Mouse (Mus musculus): ENCODE results near the gene Xrcc3.

The Xrcc3 gene

GRCm38 (mm10) chr12:111774156-111774555 is 39.5 kb downstream of the Xrcc3 start:
- no peak for DNase-seq (ENCODE audit: low spot score)

GRCm38 (mm10) chr12:111770651-111771050 is 43.0 kb downstream of the Xrcc3 start:
- DNase-seq (ENCODE audit: low spot score), result no peak

- no peak for DNase-seq (ENCODE audit: low spot score)
Observed at GRCm38 (mm10) chr12:111769816-111770577, 43.7 kb downstream of the Xrcc3 start.

GRCm38 (mm10) chr12:111769306-111769705 is 44.4 kb downstream of the Xrcc3 start:
- DNase-seq (ENCODE audit: low spot score), result no peak

- DNase-seq (ENCODE audit: low spot score), result no peak
Observed at GRCm38 (mm10) chr12:111768322-111768928, 45.2 kb downstream of the Xrcc3 start.

GRCm38 (mm10) chr12:111766313-111767236 is 47.1 kb downstream of the Xrcc3 start:
- DNase-seq (ENCODE audit: low spot score), result no peak

- no peak for DNase-seq (ENCODE audit: low spot score)
Observed at GRCm38 (mm10) chr12:111762620-111763280, 50.9 kb downstream of the Xrcc3 start.

- DNase-seq (ENCODE audit: low spot score), result no peak
Observed at GRCm38 (mm10) chr12:111760306-111760908, 53.3 kb downstream of the Xrcc3 start.

- peak; percentile 47 for DNase-seq (ENCODE audit: low spot score)
Observed at GRCm38 (mm10) chr12:111759176-111760061, 54.3 kb downstream of the Xrcc3 start.

- peak; percentile 80 for DNase-seq (ENCODE audit: low spot score)
Observed at GRCm38 (mm10) chr12:111758381-111759175, 55.1 kb downstream of the Xrcc3 start, which contains the start of gene Klc1. TSS of gene Klc1 (plus strand) at chr12:111758849.

- DNase-seq (ENCODE audit: low spot score), result no peak
Observed at GRCm38 (mm10) chr12:111757561-111758325, 55.9 kb downstream of the Xrcc3 start.

GRCm38 (mm10) chr12:111756698-111757082 is 57.0 kb downstream of the Xrcc3 start:
- no peak for DNase-seq (ENCODE audit: low spot score)

GRCm38 (mm10) chr12:111756082-111756697 is 57.5 kb downstream of the Xrcc3 start:
- DNase-seq (ENCODE audit: low spot score), result no peak

- no peak for DNase-seq (ENCODE audit: low spot score)
Observed at GRCm38 (mm10) chr12:111755231-111755630, 58.4 kb downstream of the Xrcc3 start.

GRCm38 (mm10) chr12:111754710-111755109 is 59.0 kb downstream of the Xrcc3 start:
- DNase-seq (ENCODE audit: low spot score), result no peak

GRCm38 (mm10) chr12:111753347-111753746 is 60.3 kb downstream of the Xrcc3 start:
- DNase-seq (ENCODE audit: low spot score), result no peak
